Mouse (Mus musculus): ENCODE results near the gene Vwa3b.

Vwa3b gene

DNA sequence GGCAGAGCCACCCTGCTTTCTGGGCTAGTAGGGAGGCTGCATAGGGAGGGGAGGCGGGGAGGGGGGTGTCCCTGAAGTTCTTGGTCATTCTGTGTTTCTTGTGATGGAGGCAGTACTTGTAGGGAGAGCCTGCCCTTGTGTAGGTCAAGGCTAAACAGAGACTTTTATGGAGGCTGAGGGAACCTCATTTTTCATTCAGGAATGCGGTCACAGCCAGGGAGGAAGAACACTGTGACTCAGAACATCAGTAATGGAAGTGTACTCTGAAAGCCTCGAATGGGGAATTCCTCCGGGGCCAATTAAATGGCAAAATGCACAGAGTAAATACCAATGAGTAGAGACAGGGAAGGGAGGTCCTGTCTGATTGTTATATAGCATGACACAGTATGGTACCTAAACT is 37.4 kb downstream of the Vwa3b start:
- no peak for DNase-seq (ENCODE audit: low spot score)

DNA sequence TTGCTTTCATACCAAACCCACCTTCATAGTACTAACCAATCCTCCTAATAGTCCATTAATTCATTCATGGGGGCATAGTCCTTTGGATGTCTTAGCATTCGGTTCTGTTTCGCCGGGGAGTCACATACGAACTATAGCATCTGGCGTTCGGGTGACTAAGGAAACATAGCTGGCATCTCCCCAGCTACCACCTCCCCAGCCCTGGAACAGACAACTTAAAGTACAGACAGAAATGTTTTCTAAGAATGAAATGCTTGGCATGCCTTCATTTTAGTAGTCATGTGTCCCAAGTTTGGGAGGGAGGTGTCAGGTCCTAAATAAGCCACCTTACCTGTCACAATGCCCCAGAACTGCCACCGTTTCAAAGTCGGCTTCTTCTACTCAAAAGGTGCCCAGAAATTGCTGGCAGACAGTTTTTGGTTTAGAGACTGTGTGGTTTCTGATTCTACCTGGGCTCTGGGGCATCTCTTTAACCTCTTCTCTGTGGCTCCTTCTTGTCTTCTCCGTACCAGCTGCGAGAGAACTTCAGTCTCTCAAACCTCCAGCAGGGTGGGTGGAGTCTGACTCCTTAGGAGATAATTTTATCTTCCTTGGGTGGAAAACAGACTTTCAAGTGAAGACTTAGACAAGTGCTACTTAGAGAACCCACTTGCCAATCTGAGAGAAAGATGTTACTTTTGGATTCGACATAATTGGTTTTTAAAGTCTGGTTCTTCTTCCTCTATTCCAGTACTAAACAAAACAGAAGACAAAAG is 39.4 kb downstream of the Vwa3b start:
- DNase-seq (ENCODE audit: low spot score) = no peak

DNA sequence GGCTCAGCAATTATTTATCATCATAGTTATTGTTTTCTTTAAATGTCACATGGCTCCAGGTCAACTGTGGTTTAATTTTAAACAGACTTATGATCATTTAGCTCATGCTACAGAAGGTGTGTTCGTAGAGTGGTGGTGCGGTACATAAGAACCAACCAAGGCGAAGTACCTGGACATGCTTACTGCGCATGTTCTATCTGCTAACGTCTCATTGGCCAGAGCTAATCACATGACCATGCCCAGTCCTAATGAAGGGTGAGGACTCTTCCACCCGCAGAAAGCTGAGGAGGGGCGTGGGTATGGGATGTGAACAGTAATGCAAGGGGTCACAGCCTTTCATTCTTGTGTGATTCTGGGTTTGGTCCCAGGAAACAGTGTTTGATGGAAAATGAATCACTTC is 49.4 kb downstream of the Vwa3b start:
- no peak for DNase-seq (ENCODE audit: low spot score)

DNA sequence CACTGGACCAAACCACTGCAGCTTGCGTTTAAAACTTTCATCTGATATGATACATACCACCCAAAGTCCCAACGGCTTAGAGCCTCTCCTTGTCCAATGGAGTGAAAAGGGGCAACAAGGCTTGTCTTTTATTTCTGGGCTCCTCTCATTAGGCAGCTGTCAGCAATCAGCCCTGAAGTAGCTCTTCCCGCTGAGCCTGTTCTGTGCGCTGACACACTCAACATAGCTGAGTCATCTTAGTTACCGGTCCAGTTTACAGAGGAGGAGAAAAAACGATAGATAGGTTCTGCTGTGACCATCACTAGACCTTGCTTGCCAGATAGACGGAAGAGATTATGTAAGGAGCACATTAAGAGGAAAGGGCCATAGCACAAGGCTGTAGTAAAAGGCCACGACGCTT is 50.9 kb downstream of the Vwa3b start:
- no peak for DNase-seq (ENCODE audit: low spot score)

- DNase-seq (ENCODE audit: low spot score) = peak; percentile 47
Measured at GRCm38 (mm10) chr1:37077955-37078549, 51.7 kb downstream of the Vwa3b start.

DNA sequence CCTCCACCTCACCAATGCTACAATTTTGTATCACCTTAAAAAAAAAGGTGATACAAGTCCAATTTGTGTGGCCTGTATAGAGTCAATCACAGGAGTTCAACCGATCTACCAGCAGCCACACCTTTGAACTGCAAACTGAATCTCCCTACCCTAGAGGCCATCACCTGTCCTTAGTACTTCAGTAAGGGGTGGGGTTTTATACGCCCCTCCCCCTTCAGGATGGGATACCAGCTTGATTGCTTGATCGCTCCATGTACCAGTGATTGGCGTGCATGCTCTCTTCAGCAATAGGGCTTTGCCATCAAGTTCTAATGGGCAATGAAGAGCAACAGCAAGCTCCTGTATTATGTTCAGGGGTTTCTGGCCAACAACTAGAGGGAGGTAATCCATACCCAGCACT is 54.0 kb downstream of the Vwa3b start:
- no peak for DNase-seq (ENCODE audit: low spot score)

DNA sequence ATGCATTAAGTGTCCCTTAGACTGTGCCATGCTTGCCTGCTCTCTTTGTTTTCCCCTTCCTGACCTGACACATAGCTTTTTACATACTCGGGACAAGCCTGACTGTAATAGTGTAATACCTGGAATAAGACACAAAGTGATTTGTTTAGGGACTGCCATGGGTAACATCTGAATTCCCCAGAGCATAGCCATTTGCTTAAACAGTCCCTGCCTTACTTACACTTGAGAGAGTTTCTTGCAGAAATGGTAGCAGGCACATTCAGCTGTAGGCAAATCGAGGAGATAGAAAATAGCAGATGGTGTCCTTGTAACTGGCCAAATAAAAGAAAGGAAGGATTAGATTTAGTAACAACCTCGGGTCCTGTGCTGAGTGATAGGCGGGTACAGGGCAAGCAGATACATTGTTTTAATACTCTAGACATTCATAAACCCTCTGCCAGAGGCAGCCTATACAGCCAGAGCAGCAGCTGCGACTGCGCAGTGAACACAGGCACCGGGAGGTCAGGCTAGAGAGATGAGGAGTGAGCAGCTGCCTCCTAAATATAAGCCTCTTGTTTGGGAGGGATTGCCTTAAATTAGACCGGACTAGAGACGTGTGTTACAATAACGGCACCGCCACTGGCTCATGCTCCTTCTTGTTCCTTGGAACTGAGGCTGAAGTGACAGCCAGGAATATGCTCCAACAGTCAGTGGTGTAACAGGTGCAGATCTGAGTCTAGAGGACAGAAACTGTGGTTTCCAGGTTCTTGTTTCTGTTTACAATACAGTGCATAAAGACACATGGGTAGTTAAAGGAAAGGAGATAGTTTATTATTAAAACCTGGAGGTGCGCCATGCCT is 55.2 kb downstream of the Vwa3b start:
- DNase-seq (ENCODE audit: low spot score) = no peak

- no peak for DNase-seq (ENCODE audit: low spot score)
Measured at GRCm38 (mm10) chr1:37082215-37082464, 55.7 kb downstream of the Vwa3b start.

- DNase-seq (ENCODE audit: low spot score) = no peak
Measured at GRCm38 (mm10) chr1:37084075-37084474, 57.7 kb downstream of the Vwa3b start.

GRCm38 (mm10) chr1:37085171-37085570 is 58.8 kb downstream of the Vwa3b start:
- no peak for DNase-seq (ENCODE audit: low spot score)

DNA sequence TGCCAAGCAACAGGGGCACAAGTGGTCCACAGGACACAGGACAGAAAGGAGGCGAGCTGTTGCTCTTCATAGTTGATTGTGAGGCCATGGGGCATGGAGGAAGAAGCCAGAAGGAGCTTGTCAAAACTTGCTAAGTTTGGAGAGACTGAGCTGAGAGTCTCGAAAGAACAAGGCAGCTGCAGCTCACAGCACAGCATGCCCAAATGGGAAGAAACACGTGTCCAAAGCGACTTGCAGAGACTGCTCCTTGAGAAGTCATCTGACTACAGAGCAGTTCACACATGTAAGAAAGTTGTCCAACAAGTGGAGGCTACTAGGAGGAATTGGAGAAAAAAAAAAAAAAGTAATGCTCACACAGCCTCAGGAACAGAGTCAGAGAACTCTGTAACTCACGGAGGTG is 62.8 kb downstream of the Vwa3b start:
- no peak for DNase-seq (ENCODE audit: low spot score)

GRCm38 (mm10) chr1:37097382-37098093 is 71.1 kb downstream of the Vwa3b start:
- no peak for DNase-seq (ENCODE audit: low spot score)

DNA sequence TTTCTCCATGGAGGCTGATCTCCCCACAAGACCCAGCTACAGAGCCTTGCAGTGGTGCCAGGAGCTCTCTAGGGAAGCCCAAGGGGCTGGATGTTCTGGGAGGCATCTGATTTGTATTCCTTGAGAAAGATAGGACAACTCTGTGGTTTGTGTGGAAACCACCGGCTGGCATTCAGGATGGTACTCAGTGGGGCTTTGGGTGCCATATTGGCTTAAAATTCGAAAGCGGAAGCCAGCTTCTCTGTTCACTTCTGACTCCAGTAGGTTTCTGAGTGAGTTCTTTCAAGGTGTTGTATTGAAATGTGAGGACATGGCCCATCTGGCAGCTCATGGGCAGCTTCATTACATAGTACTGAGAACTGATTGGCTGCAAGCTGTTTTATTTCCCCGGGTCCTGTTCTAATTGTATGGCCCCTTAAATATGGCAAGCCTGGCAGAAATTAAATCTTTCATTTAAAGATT is 71.7 kb downstream of the Vwa3b start:
- DNase-seq (ENCODE audit: low spot score) = no peak

GRCm38 (mm10) chr1:37100361-37100760 is 74.0 kb downstream of the Vwa3b start:
- DNase-seq (ENCODE audit: low spot score) = no peak

- no peak for DNase-seq (ENCODE audit: low spot score)
Measured at GRCm38 (mm10) chr1:37101016-37101415, 74.6 kb downstream of the Vwa3b start.

DNA sequence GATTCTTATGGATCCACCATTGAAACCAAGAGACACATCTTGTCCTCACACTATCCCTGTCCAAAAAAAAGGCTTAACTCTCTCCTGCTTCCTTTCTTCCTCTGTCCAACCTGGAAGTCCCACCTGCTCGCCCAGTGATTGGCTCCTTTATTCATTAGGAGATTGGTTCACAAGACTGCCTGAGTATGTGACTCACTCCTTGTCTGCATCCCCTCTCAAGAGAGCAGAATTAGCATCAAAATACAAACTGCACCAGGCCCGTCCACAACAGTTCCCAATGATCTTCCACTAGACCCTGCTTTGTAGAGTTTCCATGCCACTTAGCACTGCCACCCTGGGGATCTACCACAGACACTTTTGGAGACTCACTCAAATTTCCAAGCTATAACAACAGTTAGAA is 75.3 kb downstream of the Vwa3b start:
- no peak for DNase-seq (ENCODE audit: low spot score)

GRCm38 (mm10) chr1:37105194-37105593 is 78.8 kb downstream of the Vwa3b start:
- no peak for DNase-seq (ENCODE audit: low spot score)

DNA sequence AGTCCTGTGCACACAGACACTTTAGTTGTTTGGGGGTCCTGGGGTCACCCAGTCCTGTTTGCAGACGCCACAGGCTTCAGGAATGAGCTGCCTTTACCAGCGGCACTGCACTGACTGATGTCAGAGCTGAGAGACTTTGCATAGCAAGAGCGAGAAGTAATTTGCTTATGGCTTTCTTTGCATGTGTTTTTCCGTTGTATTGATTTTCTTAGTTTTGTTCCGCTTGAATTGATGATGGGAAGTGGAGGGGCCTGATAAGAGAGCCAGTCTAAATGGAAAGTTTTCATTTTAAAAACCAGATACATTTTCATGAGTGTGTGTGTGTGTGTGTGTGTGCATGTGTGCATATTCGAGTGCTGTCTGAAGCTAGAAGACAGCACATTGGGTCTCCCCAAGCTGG is 87.4 kb downstream of the Vwa3b start:
- DNase-seq (ENCODE audit: low spot score) = no peak

- DNase-seq (ENCODE audit: low spot score) = no peak
Measured at GRCm38 (mm10) chr1:37115847-37116246, 89.5 kb downstream of the Vwa3b start.

GRCm38 (mm10) chr1:37116574-37116973 is 90.2 kb downstream of the Vwa3b start:
- DNase-seq (ENCODE audit: low spot score) = no peak

GRCm38 (mm10) chr1:37117964-37118363 is 91.6 kb downstream of the Vwa3b start:
- DNase-seq (ENCODE audit: low spot score) = no peak

GRCm38 (mm10) chr1:37122306-37122705 is 95.9 kb downstream of the Vwa3b start:
- DNase-seq (ENCODE audit: low spot score) = no peak

DNA sequence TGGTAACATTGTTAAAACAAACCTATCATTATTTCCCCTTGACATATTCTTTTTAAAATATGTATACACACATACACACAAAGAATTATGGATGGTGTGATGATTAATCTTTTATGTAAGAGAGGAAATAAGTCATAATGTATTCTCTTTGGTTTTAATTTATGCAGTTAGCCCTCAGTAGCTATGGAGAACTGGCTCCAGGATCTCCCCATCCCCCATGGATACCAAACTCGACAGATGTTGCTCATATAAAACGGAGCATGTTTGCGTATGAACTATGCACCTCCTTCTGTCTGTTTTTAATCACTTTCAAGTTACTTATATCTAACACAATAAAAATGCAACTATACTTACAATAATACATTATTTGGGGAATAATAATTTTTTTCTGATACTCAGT is 96.4 kb downstream of the Vwa3b start:
- DNase-seq (ENCODE audit: low spot score) = no peak

Measured in left cerebral cortex, adult 11 months (tissue).